Mouse (Mus musculus): ENCODE results near the gene Nek7. TPM values are rescaled to one million over a fixed set of nuclear protein-coding genes. Genes with fewer than 3 reads are reported as not detected.
A peak's percentile ranks its signal among the peaks of the same experiment; 100 is the strongest.

The Nek7 gene
- total and polyA plus RNA-seq, 3 experiments: 17.3 to 79.7 (median 69.9) TPM

GRCm38 (mm10) chr1:138617279-138618011 is 2.5 kb downstream of the Nek7 start:
- H3K27me3 ChIP-seq (ENCODE audit: control insufficient read depth, insufficient read depth, low read length): no peaks in the 10 kb centered on the region
- peak overlapping the region; percentile 84 for H3K4me3 ChIP-seq
- intact Hi-C loops (cut with DNase I): loop anchor here (2.0 to 5.0 kb wide), 2 partner anchors 41 to 290 kb away; no protein-coding TSS in a partner anchor
- DNase-seq: peak in 1 of 2 experiments; percentile 32
- peaks cover 3% of the 10 kb centered on the region for H3K79me2 ChIP-seq (replicated peaks; ENCODE audit: control insufficient read depth, insufficient read depth, low read length)
- no peak overlapping the region for H3K9ac ChIP-seq (ENCODE audit: low read depth, low read length)
- peaks cover 24% of the 10 kb centered on the region for H3K36me3 ChIP-seq (ENCODE audit: control insufficient read depth, insufficient read depth, low read length)
- 5% methylated on average over 17 of the region's 17 CpGs for WGBS
- TF ChIP-seq CTCF (IDR thresholded peaks at IDR 0.05) (no peak), EP300 (IDR thresholded peaks at IDR 0.05; ENCODE audit: insufficient read depth, low read depth, low read length) (no peak)
- peaks cover 10% of the 10 kb centered on the region for H3K4me1 ChIP-seq (ENCODE audit: control insufficient read depth, insufficient read depth, low read length)
- peak overlapping the region; percentile 98 for H3K27ac ChIP-seq

- Histone ChIP-seq H3K9ac (ENCODE audit: low read depth, low read length) (no peak overlapping the region), H3K36me3 (ENCODE audit: control insufficient read depth, insufficient read depth, low read length) (peaks cover 27% of the 10 kb centered on the region), H3K4me1 (ENCODE audit: control insufficient read depth, insufficient read depth, low read length) (peaks cover 10% of the 10 kb centered on the region), H3K79me2 (replicated peaks; ENCODE audit: control insufficient read depth, insufficient read depth, low read length) (peaks cover 3% of the 10 kb centered on the region), H3K27me3 (ENCODE audit: control insufficient read depth, insufficient read depth, low read length) (no peaks in the 10 kb centered on the region), H3K4me3 (no peak overlapping the region), H3K27ac (no peak overlapping the region)
- WGBS: 71% methylated on average over 3 of the region's 3 CpGs
- intact Hi-C loops (cut with DNase I): loop anchor here (5.0 kb wide), 1 partner anchor 288 kb away; no protein-coding TSS in a partner anchor
- no peak for TF ChIP-seq EP300 (IDR thresholded peaks at IDR 0.05; ENCODE audit: insufficient read depth, low read depth, low read length)
- TF ChIP-seq POLR2A (IDR thresholded peaks at IDR 0.05; ENCODE audit: insufficient read depth, low read depth, low read length): no peak
- TF ChIP-seq CTCF (IDR thresholded peaks at IDR 0.05): no peak
- no peak for DNase-seq
Observed at GRCm38 (mm10) chr1:138615388-138615787, 4.6 kb downstream of the Nek7 start.

GRCm38 (mm10) chr1:138614552-138615287 is 5.2 kb downstream of the Nek7 start:
- no peak for TF ChIP-seq CTCF (IDR thresholded peaks at IDR 0.05)
- no peak for TF ChIP-seq EP300 (IDR thresholded peaks at IDR 0.05; ENCODE audit: insufficient read depth, low read depth, low read length)
- TF ChIP-seq POLR2A (IDR thresholded peaks at IDR 0.05; ENCODE audit: insufficient read depth, low read depth, low read length): no peak
- no peak overlapping the region for H3K9ac ChIP-seq (ENCODE audit: low read depth, low read length)
- intact Hi-C loops (cut with DNase I): loop anchor here (5.0 kb wide), 1 partner anchor 287 kb away; no protein-coding TSS in a partner anchor
- H3K79me2 ChIP-seq (replicated peaks; ENCODE audit: control insufficient read depth, insufficient read depth, low read length): peaks cover 3% of the 10 kb centered on the region
- peak overlapping the region; percentile 4; the same call in 1 of the 2 replicates for H3K27ac ChIP-seq
- peaks cover 10% of the 10 kb centered on the region for H3K4me1 ChIP-seq (ENCODE audit: control insufficient read depth, insufficient read depth, low read length)
- WGBS: 41% methylated on average over 6 of the region's 6 CpGs
- no peaks in the 10 kb centered on the region for H3K27me3 ChIP-seq (ENCODE audit: control insufficient read depth, insufficient read depth, low read length)
- peaks cover 24% of the 10 kb centered on the region for H3K36me3 ChIP-seq (ENCODE audit: control insufficient read depth, insufficient read depth, low read length)
- H3K4me3 ChIP-seq: no peak overlapping the region
- DNase-seq: peak in 1 of 2 experiments; percentile 47

GRCm38 (mm10) chr1:138612177-138612576 is 7.8 kb downstream of the Nek7 start:
- H3K79me2 ChIP-seq (replicated peaks; ENCODE audit: control insufficient read depth, insufficient read depth, low read length): peaks cover 3% of the 10 kb centered on the region
- H3K9ac ChIP-seq (ENCODE audit: low read depth, low read length): no peak overlapping the region
- WGBS: 71% methylated on average over 1 of the region's 1 CpGs
- no peaks in the 10 kb centered on the region for H3K27me3 ChIP-seq (ENCODE audit: control insufficient read depth, insufficient read depth, low read length)
- H3K27ac ChIP-seq: 0 out of 2 replicates have a peak overlapping the region, but pooled peaks have one; percentile 5
- H3K36me3 ChIP-seq (ENCODE audit: control insufficient read depth, insufficient read depth, low read length): peaks cover 31% of the 10 kb centered on the region
- intact Hi-C loops (cut with DNase I): no loop called here
- H3K4me1 ChIP-seq (ENCODE audit: control insufficient read depth, insufficient read depth, low read length): peaks cover 11% of the 10 kb centered on the region
- H3K4me3 ChIP-seq: no peak overlapping the region
- TF ChIP-seq CTCF (IDR thresholded peaks at IDR 0.05): no peak
- TF ChIP-seq EP300 (IDR thresholded peaks at IDR 0.05; ENCODE audit: insufficient read depth, low read depth, low read length): no peak
- TF ChIP-seq POLR2A (IDR thresholded peaks at IDR 0.05; ENCODE audit: insufficient read depth, low read depth, low read length): no peak
- no peak for DNase-seq

DNA sequence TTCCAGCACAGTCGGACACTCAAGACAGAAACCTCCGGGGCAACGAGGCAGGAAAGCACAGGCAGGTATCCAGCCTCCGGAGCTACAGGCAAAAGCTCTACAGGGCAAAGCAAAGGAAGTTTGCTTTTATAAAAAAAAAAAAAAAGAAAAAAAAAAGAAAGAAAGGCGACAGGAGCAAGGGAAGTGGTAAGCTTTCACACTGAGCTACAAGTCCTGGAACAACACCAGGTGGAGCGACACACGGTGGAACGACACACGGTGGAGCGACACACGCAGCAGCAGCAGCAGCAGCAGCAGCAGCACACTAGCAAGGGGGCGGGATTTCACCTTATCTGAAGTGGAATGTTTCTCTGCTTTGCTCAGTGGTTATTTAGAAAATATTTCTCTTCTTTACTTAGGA is 10.8 kb downstream of the Nek7 start:
- H3K4me3 ChIP-seq: 0 out of 2 replicates have a peak overlapping the region, but pooled peaks have one; percentile 10
- no peak for DNase-seq

More for the DNA sequence above, 10.8 kb downstream of the Nek7 start:
- Histone ChIP-seq H3K27me3 (ENCODE audit: control insufficient read depth, insufficient read depth, low read length) (no peaks in the 10 kb centered on the region), H3K27ac (no peak overlapping the region), H3K36me3 (ENCODE audit: control insufficient read depth, insufficient read depth, low read length) (peaks cover 22% of the 10 kb centered on the region), H3K9ac (ENCODE audit: low read depth, low read length) (no peak overlapping the region), H3K79me2 (replicated peaks; ENCODE audit: control insufficient read depth, insufficient read depth, low read length) (peaks cover 4% of the 10 kb centered on the region), H3K4me1 (ENCODE audit: control insufficient read depth, insufficient read depth, low read length) (peaks cover 11% of the 10 kb centered on the region)
- TF ChIP-seq CTCF (IDR thresholded peaks at IDR 0.05) (no peak), EP300 (IDR thresholded peaks at IDR 0.05; ENCODE audit: insufficient read depth, low read depth, low read length) (no peak), POLR2A (IDR thresholded peaks at IDR 0.05; ENCODE audit: insufficient read depth, low read depth, low read length) (no peak)
- 26% methylated on average over 12 of the region's 12 CpGs for WGBS
- intact Hi-C loops (cut with DNase I): no loop called here

Measured in heart, adult 2 months (tissue).